Mouse (Mus musculus): ENCODE measurements around the gene Abcc3. TPM values are rescaled to one million over a fixed set of nuclear protein-coding genes. Genes with fewer than 3 reads are reported as not detected.

Abcc3 gene
- polyA plus RNA-seq, 1 experiment: not detected

DNA sequence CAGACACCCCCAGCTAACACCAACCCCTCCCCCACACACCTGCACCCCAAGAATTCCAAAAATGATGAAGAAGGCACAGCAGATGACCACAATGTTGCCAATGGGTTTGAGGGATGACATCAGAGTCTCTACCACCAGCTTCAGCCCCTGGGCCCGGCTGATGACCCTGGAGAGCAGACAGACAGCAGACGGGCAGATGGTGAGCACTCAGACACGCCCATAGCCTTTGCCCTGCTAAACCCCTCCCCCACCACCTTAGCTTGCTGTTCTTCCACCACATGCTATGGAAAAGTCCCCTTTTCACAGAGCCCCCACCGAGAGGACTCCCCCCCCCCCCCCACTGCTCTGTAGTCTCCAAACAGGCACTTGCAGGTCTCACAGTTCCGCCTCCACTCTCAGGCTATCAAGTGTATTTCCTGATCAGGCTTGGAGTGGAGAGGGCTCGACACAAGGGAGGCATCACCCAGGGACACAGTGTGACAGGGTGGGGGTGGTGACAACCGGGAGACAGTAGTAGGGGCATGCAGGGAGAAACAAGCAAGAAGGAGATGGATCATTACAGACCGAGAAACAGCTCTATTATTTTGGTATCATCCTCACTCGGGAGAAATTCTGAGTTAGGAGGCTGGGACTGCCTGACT lies 36.3 kb upstream of the Abcc3 start:
- H3K79me2 ChIP-seq (ENCODE audit: control insufficient read depth, insufficient read depth): no peaks in the 10 kb centered on the region
- H3K36me3 ChIP-seq (ENCODE audit: control insufficient read depth, insufficient read depth): no peaks in the 10 kb centered on the region
- no peak overlapping the region for H3K4me3 ChIP-seq
- H3ac ChIP-seq (ENCODE audit: control insufficient read depth, insufficient read length): no peak overlapping the region
- peaks cover 39% of the 10 kb centered on the region for H3K27me3 ChIP-seq (ENCODE audit: control insufficient read depth, insufficient read depth, insufficient read length)
- no peak for TF ChIP-seq E2F4 (IDR thresholded peaks at IDR 0.05; ENCODE audit: insufficient read depth)
- no peak for TF ChIP-seq POLR2AphosphoS2 (IDR thresholded peaks at IDR 0.05; ENCODE audit: insufficient read length, low read depth)
- TF ChIP-seq MYOG (IDR thresholded peaks at IDR 0.05; ENCODE audit: control insufficient read depth in 1 of 3, insufficient read depth in 1 of 3, insufficient read length in 2 of 3, low read depth in 2 of 3): no peak
- TF ChIP-seq TCF12 (IDR thresholded peaks at IDR 0.05; ENCODE audit: insufficient read depth, poor library complexity, severe bottlenecking): no peak
- H3K4me2 ChIP-seq (ENCODE audit: low read depth): peak overlapping the region; percentile 45

DNA sequence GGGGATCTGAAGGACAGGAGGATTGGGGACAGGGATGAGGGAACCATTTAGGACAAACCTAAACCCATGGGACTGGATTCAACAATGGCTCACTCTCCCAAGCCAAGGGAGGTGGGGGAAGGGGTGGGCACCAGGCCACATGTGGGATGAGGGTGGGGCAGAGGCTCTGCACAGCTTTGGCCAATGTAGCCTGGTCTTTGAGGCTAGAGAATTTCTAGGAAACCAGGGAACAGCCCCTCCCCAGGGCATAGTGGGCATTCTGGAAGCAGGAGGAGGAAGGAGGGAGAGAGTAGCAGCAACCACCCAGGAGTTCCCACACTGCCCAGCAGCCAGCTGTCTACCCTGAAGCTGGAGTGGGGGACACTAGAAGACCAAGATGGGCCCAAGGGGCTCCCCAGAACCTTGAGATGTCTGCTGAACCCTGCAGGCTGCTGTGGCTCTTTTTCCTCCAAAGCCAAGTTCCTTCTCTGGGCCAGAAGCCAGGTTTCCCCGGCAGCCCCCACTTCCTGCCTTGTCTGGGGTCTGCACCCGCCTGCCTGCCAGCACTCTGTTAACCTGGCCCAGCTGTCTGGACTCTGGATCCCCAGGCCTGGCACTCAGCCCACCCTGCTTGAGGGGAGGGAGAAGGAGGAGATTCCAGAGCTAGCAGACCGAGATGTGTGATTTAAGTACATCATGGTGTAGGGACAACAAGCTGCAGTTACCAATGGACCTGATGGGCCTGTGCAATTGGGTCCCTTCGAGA lies 35.5 kb upstream of the Abcc3 start:
- no peaks in the 10 kb centered on the region for H3K79me2 ChIP-seq (ENCODE audit: control insufficient read depth, insufficient read depth)
- no peak overlapping the region for H3K4me3 ChIP-seq
- no peak overlapping the region for H3ac ChIP-seq (ENCODE audit: control insufficient read depth, insufficient read length)
- TF ChIP-seq MAX (IDR thresholded peaks at IDR 0.05; ENCODE audit: low read depth) (no peak), SRF (IDR thresholded peaks at IDR 0.05; ENCODE audit: control insufficient read depth, insufficient read length, low read depth) (no peak), TCF3 (IDR thresholded peaks at IDR 0.05; ENCODE audit: insufficient read length, low read depth) (no peak), CEBPB (IDR thresholded peaks at IDR 0.05; ENCODE audit: insufficient read depth, poor library complexity, severe bottlenecking) (no peak), POLR2AphosphoS2 (IDR thresholded peaks at IDR 0.05; ENCODE audit: insufficient read length, low read depth) (no peak), MYOG (IDR thresholded peaks at IDR 0.05; ENCODE audit: control insufficient read depth in 1 of 3, insufficient read depth in 1 of 3, insufficient read length in 2 of 3, low read depth in 2 of 3) (no peak), USF1 (IDR thresholded peaks at IDR 0.05; ENCODE audit: low read depth) (no peak), MYOD1 (IDR thresholded peaks at IDR 0.05; ENCODE audit: control insufficient read depth in 1 of 3, insufficient read length in 2 of 3, low read depth in 2 of 3) (no peak), TCF12 (IDR thresholded peaks at IDR 0.05; ENCODE audit: insufficient read depth, poor library complexity, severe bottlenecking) (no peak), POLR2A (IDR thresholded peaks at IDR 0.05; ENCODE audit: insufficient read length, low read depth) (no peak), REST (IDR thresholded peaks at IDR 0.05; ENCODE audit: insufficient read depth, insufficient read length) (no peak), E2F4 (IDR thresholded peaks at IDR 0.05; ENCODE audit: insufficient read depth) (no peak)
- H3K4me2 ChIP-seq (ENCODE audit: low read depth): peak overlapping the region; percentile 21
- H3K36me3 ChIP-seq (ENCODE audit: control insufficient read depth, insufficient read depth): no peaks in the 10 kb centered on the region
- peaks cover 39% of the 10 kb centered on the region for H3K27me3 ChIP-seq (ENCODE audit: control insufficient read depth, insufficient read depth, insufficient read length)

DNA sequence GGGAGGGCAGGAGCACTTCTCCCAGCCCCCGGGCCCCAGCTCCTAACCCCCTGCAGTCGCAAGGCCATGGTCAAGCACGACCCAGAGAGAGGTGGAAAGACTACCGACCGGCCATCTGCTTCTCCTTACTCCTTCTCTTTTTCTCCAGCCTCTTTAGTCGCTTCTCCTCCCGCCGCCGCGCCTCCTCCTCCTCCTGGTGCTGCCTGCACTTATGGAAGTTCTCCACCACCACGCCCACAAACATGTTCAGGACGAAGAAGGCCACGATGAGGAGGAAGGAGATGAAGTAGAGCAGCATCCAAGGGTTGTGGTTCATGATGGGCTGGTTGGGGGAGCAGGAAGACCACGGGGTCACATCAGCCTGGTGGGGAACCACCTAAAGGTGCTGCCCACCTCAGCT lies 32.9 kb upstream of the Abcc3 start:
- no peaks in the 10 kb centered on the region for H3K79me2 ChIP-seq (ENCODE audit: control insufficient read depth, insufficient read depth)
- H3K4me2 ChIP-seq (ENCODE audit: low read depth): no peak overlapping the region
- H3ac ChIP-seq (ENCODE audit: control insufficient read depth, insufficient read length): no peak overlapping the region
- peaks cover 33% of the 10 kb centered on the region for H3K27me3 ChIP-seq (ENCODE audit: control insufficient read depth, insufficient read depth, insufficient read length)
- no peaks in the 10 kb centered on the region for H3K36me3 ChIP-seq (ENCODE audit: control insufficient read depth, insufficient read depth)
- TF ChIP-seq REST (IDR thresholded peaks at IDR 0.05; ENCODE audit: insufficient read depth, insufficient read length): no peak
- TF ChIP-seq E2F4 (IDR thresholded peaks at IDR 0.05; ENCODE audit: insufficient read depth): no peak
- no peak for TF ChIP-seq POLR2AphosphoS2 (IDR thresholded peaks at IDR 0.05; ENCODE audit: insufficient read length, low read depth)
- no peak for TF ChIP-seq TCF12 (IDR thresholded peaks at IDR 0.05; ENCODE audit: insufficient read depth, poor library complexity, severe bottlenecking)
- no peak for TF ChIP-seq POLR2A (IDR thresholded peaks at IDR 0.05; ENCODE audit: insufficient read length, low read depth)
- no peak overlapping the region for H3K4me3 ChIP-seq

DNA sequence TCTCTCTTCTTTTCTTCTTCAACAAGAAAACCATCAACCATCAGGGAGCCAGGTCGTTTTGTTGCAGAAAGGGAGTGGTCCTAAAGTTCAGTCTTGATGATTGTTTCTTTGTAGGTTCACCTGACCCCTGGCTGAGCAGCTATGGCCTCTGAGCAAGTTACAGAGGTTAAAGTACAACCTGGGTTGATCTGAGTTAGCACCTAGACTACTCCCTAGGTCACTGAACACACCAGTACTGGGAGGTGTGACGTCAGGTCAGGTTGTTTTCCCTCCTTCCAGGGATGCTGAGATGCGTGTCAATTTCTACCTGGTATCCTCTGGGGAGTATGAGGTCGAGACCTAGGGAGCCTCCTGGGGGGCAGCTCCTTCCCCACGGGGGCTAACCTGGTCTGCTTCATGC lies 32.4 kb upstream of the Abcc3 start:
- no peaks in the 10 kb centered on the region for H3K79me2 ChIP-seq (ENCODE audit: control insufficient read depth, insufficient read depth)
- peaks cover 31% of the 10 kb centered on the region for H3K27me3 ChIP-seq (ENCODE audit: control insufficient read depth, insufficient read depth, insufficient read length)
- no peak overlapping the region for H3ac ChIP-seq (ENCODE audit: control insufficient read depth, insufficient read length)
- no peak overlapping the region for H3K4me2 ChIP-seq (ENCODE audit: low read depth)
- H3K4me3 ChIP-seq: no peak overlapping the region
- H3K36me3 ChIP-seq (ENCODE audit: control insufficient read depth, insufficient read depth): no peaks in the 10 kb centered on the region
- TF ChIP-seq TCF3 (IDR thresholded peaks at IDR 0.05; ENCODE audit: insufficient read length, low read depth) (no peak), MAX (IDR thresholded peaks at IDR 0.05; ENCODE audit: low read depth) (no peak), CEBPB (IDR thresholded peaks at IDR 0.05; ENCODE audit: insufficient read depth, poor library complexity, severe bottlenecking) (no peak), MYOG (IDR thresholded peaks at IDR 0.05; ENCODE audit: control insufficient read depth in 1 of 3, insufficient read depth in 1 of 3, insufficient read length in 2 of 3, low read depth in 2 of 3) (no peak), MYOD1 (IDR thresholded peaks at IDR 0.05; ENCODE audit: control insufficient read depth in 1 of 3, insufficient read length in 2 of 3, low read depth in 2 of 3) (no peak), TCF12 (IDR thresholded peaks at IDR 0.05; ENCODE audit: insufficient read depth, poor library complexity, severe bottlenecking) (no peak), POLR2A (IDR thresholded peaks at IDR 0.05; ENCODE audit: insufficient read length, low read depth) (no peak), POLR2AphosphoS2 (IDR thresholded peaks at IDR 0.05; ENCODE audit: insufficient read length, low read depth) (no peak), USF1 (IDR thresholded peaks at IDR 0.05; ENCODE audit: low read depth) (no peak), E2F4 (IDR thresholded peaks at IDR 0.05; ENCODE audit: insufficient read depth) (no peak), REST (IDR thresholded peaks at IDR 0.05; ENCODE audit: insufficient read depth, insufficient read length) (no peak), SRF (IDR thresholded peaks at IDR 0.05; ENCODE audit: control insufficient read depth, insufficient read length, low read depth) (no peak)

DNA sequence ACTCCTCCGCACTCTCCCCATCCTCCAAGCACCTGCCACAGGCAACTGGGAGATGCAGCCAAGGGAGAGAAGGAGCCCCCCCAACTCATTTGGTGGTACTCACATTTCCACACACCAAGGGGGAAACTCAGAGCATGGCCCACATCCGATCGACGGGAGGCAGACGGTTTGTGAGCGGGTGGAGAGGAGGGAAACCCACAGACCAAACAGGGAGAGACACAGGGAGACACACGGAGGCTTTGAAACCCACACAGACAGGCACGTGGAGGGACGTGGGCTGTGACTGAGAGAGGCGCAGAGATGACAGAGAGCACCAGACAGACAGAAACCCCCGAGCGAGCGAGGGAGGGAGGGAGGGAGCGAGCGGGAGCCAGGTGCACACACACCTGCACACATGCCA lies 31.6 kb upstream of the Abcc3 start:
- Histone ChIP-seq H3ac (ENCODE audit: control insufficient read depth, insufficient read length) (no peak overlapping the region), H3K4me2 (ENCODE audit: low read depth) (no peak overlapping the region), H3K79me2 (ENCODE audit: control insufficient read depth, insufficient read depth) (no peaks in the 10 kb centered on the region), H3K36me3 (ENCODE audit: control insufficient read depth, insufficient read depth) (no peaks in the 10 kb centered on the region), H3K27me3 (ENCODE audit: control insufficient read depth, insufficient read depth, insufficient read length) (peaks cover 35% of the 10 kb centered on the region), H3K4me3 (no peak overlapping the region)
- TF ChIP-seq MYOG (IDR thresholded peaks at IDR 0.05; ENCODE audit: control insufficient read depth in 1 of 3, insufficient read depth in 1 of 3, insufficient read length in 2 of 3, low read depth in 2 of 3) (no peak), MAX (IDR thresholded peaks at IDR 0.05; ENCODE audit: low read depth) (no peak), USF1 (IDR thresholded peaks at IDR 0.05; ENCODE audit: low read depth) (no peak), TCF12 (IDR thresholded peaks at IDR 0.05; ENCODE audit: insufficient read depth, poor library complexity, severe bottlenecking) (no peak), CEBPB (IDR thresholded peaks at IDR 0.05; ENCODE audit: insufficient read depth, poor library complexity, severe bottlenecking) (no peak), POLR2A (IDR thresholded peaks at IDR 0.05; ENCODE audit: insufficient read length, low read depth) (no peak), E2F4 (IDR thresholded peaks at IDR 0.05; ENCODE audit: insufficient read depth) (no peak), SRF (IDR thresholded peaks at IDR 0.05; ENCODE audit: control insufficient read depth, insufficient read length, low read depth) (no peak), POLR2AphosphoS2 (IDR thresholded peaks at IDR 0.05; ENCODE audit: insufficient read length, low read depth) (no peak), REST (IDR thresholded peaks at IDR 0.05; ENCODE audit: insufficient read depth, insufficient read length) (no peak), TCF3 (IDR thresholded peaks at IDR 0.05; ENCODE audit: insufficient read length, low read depth) (no peak), MYOD1 (IDR thresholded peaks at IDR 0.05; ENCODE audit: control insufficient read depth in 1 of 3, insufficient read length in 2 of 3, low read depth in 2 of 3) (no peak)
